Mouse (Mus musculus): ENCODE results near the gene Thap11. TPM values are rescaled to one million over a fixed set of nuclear protein-coding genes. Genes with fewer than 3 reads are reported as not detected.

Thap11 gene
- polyA plus RNA-seq (2012; ENCODE audit: insufficient read depth, insufficient read length, missing spikeins), result 9.3 and 15.4 TPM in 2 replicates

- peak within 1 kb of the TSS; percentile 86 for H3K4me3 ChIP-seq (ENCODE audit: insufficient read depth, low read depth, low read length)
- peaks cover 8% of the 10 kb centered on the region for H3K4me1 ChIP-seq (ENCODE audit: control insufficient read depth, insufficient read depth, insufficient read length, low read length)
- peak within 1 kb of the TSS; percentile 99 for H3K27ac ChIP-seq (replicated peaks; ENCODE audit: low read depth, low read length)
These were observed at the start of gene Thap11 for GRCm38 (mm10) chr8:105854715-105855216. TSS of gene Thap11 (plus strand) at chr8:105855132.

- Histone ChIP-seq H3K4me1 (ENCODE audit: control insufficient read depth, insufficient read depth, insufficient read length, low read length) (peaks cover 18% of the 10 kb centered on the region), H3K4me3 (ENCODE audit: insufficient read depth, low read depth, low read length) (no peak overlapping the region), H3K27ac (replicated peaks; ENCODE audit: low read depth, low read length) (no peak overlapping the region)
These were observed 49.6 kb upstream of the Thap11 start for GRCm38 (mm10) chr8:105805346-105805745.

- Histone ChIP-seq H3K27ac (replicated peaks; ENCODE audit: low read depth, low read length) (no peak overlapping the region), H3K4me3 (ENCODE audit: insufficient read depth, low read depth, low read length) (no peak overlapping the region), H3K4me1 (ENCODE audit: control insufficient read depth, insufficient read depth, insufficient read length, low read length) (peaks cover 22% of the 10 kb centered on the region)
These were observed 49.0 kb upstream of the Thap11 start for GRCm38 (mm10) chr8:105805964-105806363.

- Histone ChIP-seq H3K4me3 (ENCODE audit: insufficient read depth, low read depth, low read length) (no peak overlapping the region), H3K27ac (replicated peaks; ENCODE audit: low read depth, low read length) (0 out of 2 replicates have a peak overlapping the region, but pooled peaks have one; percentile 7), H3K4me1 (ENCODE audit: control insufficient read depth, insufficient read depth, insufficient read length, low read length) (peaks cover 32% of the 10 kb centered on the region)
These were observed 47.2 kb upstream of the Thap11 start for GRCm38 (mm10) chr8:105807766-105808165.

DNA sequence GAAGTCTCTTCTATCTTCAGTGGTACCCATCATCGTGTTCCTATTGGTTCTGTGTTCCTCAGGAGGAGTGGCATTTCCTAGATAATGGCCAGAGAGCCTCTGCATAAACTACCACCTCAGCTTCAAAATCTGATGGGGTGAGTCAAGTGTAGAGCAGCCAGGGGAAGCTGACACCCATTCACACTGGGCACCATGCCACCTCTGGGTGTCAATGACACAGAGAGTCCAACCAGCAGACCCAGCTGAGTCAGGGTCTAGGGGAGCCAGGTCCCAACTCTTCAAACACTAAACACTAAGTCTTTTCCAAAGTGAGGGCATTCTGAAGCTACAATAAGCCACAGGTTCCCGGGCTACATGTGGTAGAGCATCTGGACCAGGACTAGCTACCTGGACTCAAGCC lies 46.5 kb upstream of the Thap11 start:
- Histone ChIP-seq H3K4me1 (ENCODE audit: control insufficient read depth, insufficient read depth, insufficient read length, low read length) (peaks cover 35% of the 10 kb centered on the region), H3K4me3 (ENCODE audit: insufficient read depth, low read depth, low read length) (no peak overlapping the region), H3K27ac (replicated peaks; ENCODE audit: low read depth, low read length) (no peak overlapping the region)

- Histone ChIP-seq H3K4me3 (ENCODE audit: insufficient read depth, low read depth, low read length) (no peak overlapping the region), H3K27ac (replicated peaks; ENCODE audit: low read depth, low read length) (peak overlapping the region; percentile 19; the same call in 1 of the 2 replicates), H3K4me1 (ENCODE audit: control insufficient read depth, insufficient read depth, insufficient read length, low read length) (peaks cover 39% of the 10 kb centered on the region)
These were observed 44.6 kb upstream of the Thap11 start for GRCm38 (mm10) chr8:105810245-105810786.

DNA sequence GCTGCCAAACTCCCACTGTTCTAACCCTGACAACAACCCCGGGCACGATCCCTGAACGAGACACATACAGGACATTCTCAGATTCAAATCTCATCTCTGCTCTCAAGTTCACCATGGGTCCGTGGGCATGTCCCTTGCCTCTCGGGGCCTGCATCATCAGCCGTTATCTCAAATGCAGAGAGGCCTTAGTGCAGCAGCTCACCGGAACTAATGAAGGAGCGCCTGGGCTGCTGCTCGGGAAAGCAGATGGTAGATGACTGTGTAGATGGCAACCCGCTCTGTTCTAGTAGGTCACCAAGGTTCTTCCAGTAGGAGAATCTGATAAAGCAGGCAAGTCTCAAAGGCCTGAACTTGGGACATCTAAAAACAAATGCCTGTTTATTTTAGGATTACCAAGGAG lies 43.9 kb upstream of the Thap11 start:
- peaks cover 39% of the 10 kb centered on the region for H3K4me1 ChIP-seq (ENCODE audit: control insufficient read depth, insufficient read depth, insufficient read length, low read length)
- H3K27ac ChIP-seq (replicated peaks; ENCODE audit: low read depth, low read length), result 0 out of 2 replicates have a peak overlapping the region, but pooled peaks have one; percentile 38
- H3K4me3 ChIP-seq (ENCODE audit: insufficient read depth, low read depth, low read length), result no peak overlapping the region

DNA sequence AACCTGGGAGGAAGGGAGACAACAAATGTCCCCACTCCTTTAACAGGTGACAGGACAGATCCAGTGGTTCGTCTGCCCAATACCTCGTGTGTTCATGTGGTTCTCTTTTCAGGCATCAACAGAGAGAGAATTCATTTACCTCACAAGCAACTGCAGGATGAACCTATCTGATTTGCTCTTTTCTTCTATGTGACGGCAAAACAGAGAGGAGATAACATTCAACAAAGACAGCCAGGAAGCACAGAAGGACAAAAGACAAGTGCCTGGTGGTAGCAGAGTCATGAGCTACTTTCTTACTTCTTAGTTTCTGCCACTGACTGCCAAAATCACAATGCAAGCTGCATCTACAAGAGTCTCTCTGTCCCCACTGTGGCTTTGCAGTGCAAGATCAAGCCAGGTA lies 43.4 kb upstream of the Thap11 start:
- Histone ChIP-seq H3K27ac (replicated peaks; ENCODE audit: low read depth, low read length) (peak overlapping the region; percentile 38), H3K4me1 (ENCODE audit: control insufficient read depth, insufficient read depth, insufficient read length, low read length) (peaks cover 37% of the 10 kb centered on the region), H3K4me3 (ENCODE audit: insufficient read depth, low read depth, low read length) (no peak overlapping the region)

- Histone ChIP-seq H3K27ac (replicated peaks; ENCODE audit: low read depth, low read length) (no peak overlapping the region), H3K4me3 (ENCODE audit: insufficient read depth, low read depth, low read length) (no peak overlapping the region), H3K4me1 (ENCODE audit: control insufficient read depth, insufficient read depth, insufficient read length, low read length) (peaks cover 34% of the 10 kb centered on the region)
These were observed 42.4 kb upstream of the Thap11 start for GRCm38 (mm10) chr8:105812511-105812910.

DNA sequence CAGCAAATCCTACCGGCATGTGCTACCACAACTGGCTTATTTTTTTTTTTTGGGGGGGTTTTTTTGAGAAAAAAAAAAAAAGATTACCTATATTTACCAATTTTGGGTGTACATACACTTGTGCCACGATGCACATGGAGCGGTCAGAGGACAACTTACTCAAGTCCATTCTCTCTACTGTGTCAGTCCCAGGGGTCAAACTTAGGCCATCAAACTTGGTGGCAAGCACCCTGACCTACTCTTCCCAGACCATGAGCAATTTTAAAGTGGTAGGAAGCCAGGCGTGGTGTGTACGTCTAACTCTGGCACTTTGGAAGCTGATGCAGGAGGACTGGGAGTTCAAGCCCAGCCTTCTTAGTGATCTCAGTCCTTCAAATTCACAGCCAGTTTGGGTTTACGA lies 41.7 kb upstream of the Thap11 start:
- Histone ChIP-seq H3K27ac (replicated peaks; ENCODE audit: low read depth, low read length) (no peak overlapping the region), H3K4me3 (ENCODE audit: insufficient read depth, low read depth, low read length) (no peak overlapping the region), H3K4me1 (ENCODE audit: control insufficient read depth, insufficient read depth, insufficient read length, low read length) (peaks cover 30% of the 10 kb centered on the region)

DNA sequence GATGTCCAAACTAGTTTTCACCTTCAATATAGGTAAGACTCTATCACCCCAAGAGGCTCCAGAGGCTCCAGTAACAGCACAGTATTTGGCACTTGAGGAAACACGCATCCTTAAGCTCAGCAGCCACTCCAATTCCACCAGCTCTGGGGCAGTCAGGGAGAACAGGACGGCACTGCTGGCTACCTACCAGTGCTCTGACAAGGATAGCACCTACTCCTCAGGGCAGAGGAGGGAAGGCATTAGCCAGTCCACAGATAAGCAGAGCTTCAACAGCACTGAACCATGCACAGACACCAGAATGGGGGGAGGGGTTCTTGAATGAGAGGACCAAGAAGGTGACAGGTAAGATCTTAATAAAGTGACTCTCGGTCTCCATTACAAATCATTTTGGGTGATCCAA lies 35.3 kb upstream of the Thap11 start:
- Histone ChIP-seq H3K27ac (replicated peaks; ENCODE audit: low read depth, low read length) (no peak overlapping the region), H3K4me3 (ENCODE audit: insufficient read depth, low read depth, low read length) (no peak overlapping the region), H3K4me1 (ENCODE audit: control insufficient read depth, insufficient read depth, insufficient read length, low read length) (peaks cover 9% of the 10 kb centered on the region; the same call in 1 of the 2 replicates)

- no peak overlapping the region for H3K4me3 ChIP-seq (ENCODE audit: insufficient read depth, low read depth, low read length)
- no peak overlapping the region for H3K27ac ChIP-seq (replicated peaks; ENCODE audit: low read depth, low read length)
- H3K4me1 ChIP-seq (ENCODE audit: control insufficient read depth, insufficient read depth, insufficient read length, low read length), result peaks cover 13% of the 10 kb centered on the region
These were observed 34.0 kb upstream of the Thap11 start for GRCm38 (mm10) chr8:105820925-105821324.

DNA sequence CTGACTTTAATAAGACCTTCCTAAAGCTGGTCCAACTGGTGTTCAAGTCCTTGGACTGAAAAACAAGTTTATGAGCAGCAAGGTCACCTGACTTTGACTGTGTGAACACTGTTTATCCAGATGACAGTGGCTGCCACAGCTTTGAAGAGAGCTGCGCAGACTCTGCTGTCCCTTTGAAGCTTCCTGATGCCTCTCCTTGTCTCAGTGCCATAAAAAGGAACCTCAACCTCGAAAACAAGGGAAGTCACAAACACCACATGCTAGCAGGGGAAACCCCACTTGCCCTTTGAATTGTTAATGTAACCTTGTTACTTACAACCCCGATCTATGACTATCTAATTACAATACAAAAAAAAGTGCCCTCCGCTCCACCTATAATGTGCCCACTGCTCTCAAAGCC lies 29.4 kb upstream of the Thap11 start:
- no peak overlapping the region for H3K27ac ChIP-seq (replicated peaks; ENCODE audit: low read depth, low read length)
- H3K4me3 ChIP-seq (ENCODE audit: insufficient read depth, low read depth, low read length), result peak overlapping the region; percentile 79; the same call in 1 of the 2 replicates

DNA sequence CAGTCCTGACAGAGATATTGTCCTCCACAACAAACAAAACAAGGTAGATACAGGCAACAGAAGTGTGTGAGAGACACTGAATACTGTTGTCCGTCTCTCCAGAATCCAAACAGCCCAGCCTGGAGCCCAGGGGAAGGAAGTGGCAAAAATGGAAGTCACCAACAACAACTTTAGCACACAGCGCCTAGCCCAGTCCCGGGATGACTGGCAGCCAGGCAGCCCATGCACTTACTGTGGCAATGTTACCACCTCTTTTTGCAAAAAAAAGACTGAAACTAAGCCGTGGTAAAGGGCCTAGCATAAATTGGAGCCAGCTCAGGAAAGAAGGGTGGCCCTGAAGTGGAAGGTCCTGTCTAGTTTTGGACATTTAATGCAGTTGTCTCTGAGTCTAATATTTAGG lies 28.6 kb upstream of the Thap11 start:
- peak overlapping the region; percentile 62 for H3K27ac ChIP-seq (replicated peaks; ENCODE audit: low read depth, low read length)
- peak overlapping the region; percentile 79 for H3K4me3 ChIP-seq (ENCODE audit: insufficient read depth, low read depth, low read length)
- peaks cover 4% of the 10 kb centered on the region for H3K4me1 ChIP-seq (ENCODE audit: control insufficient read depth, insufficient read depth, insufficient read length, low read length)

More for the DNA sequence above, 29.4 kb upstream of the Thap11 start:
- peaks cover 4% of the 10 kb centered on the region for H3K4me1 ChIP-seq (ENCODE audit: control insufficient read depth, insufficient read depth, insufficient read length, low read length)

DNA sequence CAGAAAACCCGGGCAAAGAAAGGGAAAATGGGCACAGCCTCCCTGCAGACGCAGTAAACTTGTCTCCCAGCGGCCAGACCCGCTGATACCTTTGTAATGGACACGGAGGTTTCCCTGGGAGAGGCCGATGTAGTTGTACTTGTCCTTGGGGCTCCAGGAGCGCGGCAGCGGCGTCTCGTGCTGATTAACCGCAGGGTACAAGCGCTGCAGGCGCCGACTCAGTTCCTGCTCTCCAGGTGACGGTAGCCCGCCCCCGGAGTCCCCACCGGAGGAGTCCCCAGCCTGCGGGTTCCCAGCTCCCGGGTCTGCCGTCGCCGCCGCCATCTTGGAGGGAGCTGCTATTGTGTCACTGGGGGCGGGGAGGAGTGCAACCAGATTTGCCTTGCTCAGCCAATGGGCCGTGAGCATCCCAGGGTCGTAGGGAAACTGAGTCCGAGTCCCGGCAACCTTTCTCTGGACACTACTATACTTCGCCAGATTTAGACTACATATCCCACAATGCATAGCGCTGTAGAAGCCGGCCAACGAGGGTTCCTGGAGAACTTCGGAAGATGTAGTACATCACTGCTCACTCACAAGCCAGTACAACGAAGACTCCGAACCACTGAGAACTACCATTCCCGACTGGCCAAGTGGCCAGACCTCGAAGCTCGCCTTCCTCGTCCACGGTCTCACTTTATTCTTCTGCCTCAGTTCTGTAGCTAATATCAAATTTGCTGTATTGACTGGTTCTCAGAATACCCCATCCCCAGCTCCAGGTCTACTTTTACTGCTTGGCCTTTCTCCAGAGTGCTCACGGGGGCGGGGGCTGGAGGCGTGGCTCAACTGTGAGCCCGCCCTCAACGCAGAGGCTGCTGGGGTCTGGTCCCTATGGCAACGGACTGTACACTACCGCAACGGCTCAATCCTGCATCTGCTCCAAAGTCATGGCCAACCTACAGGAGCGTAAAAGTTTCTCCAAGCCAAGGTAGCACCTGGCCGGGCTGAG lies 27.8 kb upstream of the Thap11 start, which contains the start of the genes Ranbp10 and Tsnaxip1:
Gene Ranbp10, minus strand, starts transcription at position 490 of the 988 bp plus-strand sequence.
Gene Tsnaxip1, plus strand, starts transcription at position 871 of the 988 bp plus-strand sequence.
- Histone ChIP-seq H3K4me3 (ENCODE audit: insufficient read depth, low read depth, low read length) (peak within 1 kb of the TSS; percentile 79), H3K4me1 (ENCODE audit: control insufficient read depth, insufficient read depth, insufficient read length, low read length) (peaks cover 4% of the 10 kb centered on the region), H3K27ac (replicated peaks; ENCODE audit: low read depth, low read length) (peak within 1 kb of the TSS; percentile 74)
